Comparison of ENCODE assay signal across 8 mouse cellular contexts in genomic region chr7:27486102-27486769, GRCm38 (mm10). TPM values are rescaled to one million over a fixed set of nuclear protein-coding genes. Genes with fewer than 3 reads are reported as not detected.
A peak's percentile ranks its signal among the peaks of the same experiment; 100 is the strongest.
DNase-seq lines count a peak whose midpoint lies in the region; ATAC-seq and TF ChIP-seq lines count a peak whose summit lies in the region.

No protein-coding gene starts in this region.

- H3K27ac ChIP-seq in heart, embryonic 14.5 days (replicated peaks in 1 of 2; ENCODE audit: control insufficient read depth in 1 of 2, insufficient read depth in 1 of 2, low read depth in 2 of 2, low read length in 2 of 2): peak overlapping the region; percentile 96 to 98
- H3K27ac ChIP-seq in limb, embryonic 14.5 days (replicated peaks; ENCODE audit: low read depth, low read length): peak overlapping the region; percentile 61; the same call in 1 of the 2 replicates
- H3K27ac ChIP-seq in midbrain, embryonic 16.5 days (ENCODE audit: low read length): no peak overlapping the region; the same call in 1 of the 2 replicates

- no peaks in the 10 kb centered on the region for H3K9me3 ChIP-seq in heart, embryonic 14.5 days (ENCODE audit: control insufficient read depth, low read length)
- H3K9me3 ChIP-seq in limb, embryonic 14.5 days (ENCODE audit: control insufficient read depth, low read length): no peaks in the 10 kb centered on the region
- H3K9me3 ChIP-seq in midbrain, embryonic 16.5 days (replicated peaks; ENCODE audit: control insufficient read depth, low read length, poor library complexity, severe bottlenecking): no peaks in the 10 kb centered on the region

- no peak for TF ChIP-seq POLR2A in limb, embryonic 14.5 days (IDR thresholded peaks at IDR 0.05; ENCODE audit: borderline replicate concordance, extremely low read depth, insufficient read depth, insufficient read length)

- peaks cover 21 to 32% of the 10 kb centered on the region in 2 experiments for H3K4me1 ChIP-seq in heart, embryonic 14.5 days (ENCODE audit: control insufficient read depth in 2 of 2, insufficient read depth in 2 of 2, low read length in 2 of 2)
- peaks cover 25% of the 10 kb centered on the region for H3K4me1 ChIP-seq in limb, embryonic 14.5 days (ENCODE audit: control insufficient read depth, insufficient read depth, low read length)
- peaks cover 11% of the 10 kb centered on the region for H3K4me1 ChIP-seq in midbrain, embryonic 16.5 days (ENCODE audit: control insufficient read depth, insufficient read depth, low read length)

- intact Hi-C loops in gastrocnemius, postnatal 14 days (cut with DNase I; ENCODE audit: low total_unique reads): no loop called here

- H3K36me3 ChIP-seq in heart, embryonic 14.5 days (ENCODE audit: control insufficient read depth, insufficient read depth, low read length): peaks cover 16% of the 10 kb centered on the region
- peaks cover 11% of the 10 kb centered on the region for H3K36me3 ChIP-seq in limb, embryonic 14.5 days (ENCODE audit: control insufficient read depth, insufficient read depth, low read length)
- no peaks in the 10 kb centered on the region for H3K36me3 ChIP-seq in midbrain, embryonic 16.5 days (ENCODE audit: control insufficient read depth, insufficient read depth, low read length)

- no peaks in the 10 kb centered on the region for H3K27me3 ChIP-seq in heart, embryonic 14.5 days (ENCODE audit: control insufficient read depth, insufficient read depth, low read length)
- no peaks in the 10 kb centered on the region for H3K27me3 ChIP-seq in limb, embryonic 14.5 days (ENCODE audit: control insufficient read depth, insufficient read depth, low read length)
- no peaks in the 10 kb centered on the region for H3K27me3 ChIP-seq in midbrain, embryonic 16.5 days (ENCODE audit: control insufficient read depth, insufficient read depth, low read depth, low read length)

- peak overlapping the region; percentile 79 for H3K4me2 ChIP-seq in heart, embryonic 14.5 days (ENCODE audit: low read length)
- peak overlapping the region; percentile 88 for H3K4me2 ChIP-seq in limb, embryonic 14.5 days (replicated peaks; ENCODE audit: low read depth, low read length, severe bottlenecking)
- peak overlapping the region; percentile 52 for H3K4me2 ChIP-seq in midbrain, embryonic 16.5 days (ENCODE audit: low read length)

- peak; percentile 29 for DNase-seq in gastrocnemius, postnatal 14 days
- DNase-seq in gastrocnemius, postnatal 10 days: no peak
- DNase-seq in NIH3T3 (ENCODE audit: low read depth): peak; percentile 45
- peak; percentile 28 for DNase-seq in limb, embryonic 14.5 days (ENCODE audit: low spot score)
- DNase-seq in ovary, adult 18-20 months (ENCODE audit: low spot score): no peak
- DNase-seq in left cerebral cortex, adult 9 months (ENCODE audit: low spot score in 2 of 2): no peak

- peak overlapping the region; percentile 71 to 84 for H3K4me3 ChIP-seq in heart, embryonic 14.5 days (ENCODE audit: control insufficient read depth in 1 of 2, insufficient read depth in 1 of 2, low read depth in 1 of 2, low read length in 2 of 2)
- H3K4me3 ChIP-seq in limb, embryonic 14.5 days (replicated peaks; ENCODE audit: low read length): peak overlapping the region; percentile 83
- peak overlapping the region; percentile 62 for H3K4me3 ChIP-seq in midbrain, embryonic 16.5 days (ENCODE audit: low read depth, low read length)

- ATAC-seq in heart, embryonic 14.5 days (ENCODE audit: insufficient number of reproducible peaks, insufficient read depth, low FRiP score, low read depth): no peak
- peak; percentile 3; the same call in 1 of the 2 replicates for ATAC-seq in limb, embryonic 14.5 days (ENCODE audit: low FRiP score, low read depth)
- ATAC-seq in midbrain, embryonic 16.5 days: peak; percentile 38; the same call in 1 of the 2 replicates

- H3K9ac ChIP-seq in heart, embryonic 14.5 days (ENCODE audit: low read length): peak overlapping the region; percentile 70
- peak overlapping the region; percentile 45 for H3K9ac ChIP-seq in limb, embryonic 14.5 days (ENCODE audit: low read depth, low read length, severe bottlenecking)
- peak overlapping the region; percentile 76; the same call in 1 of the 2 replicates for H3K9ac ChIP-seq in midbrain, embryonic 16.5 days (ENCODE audit: low read depth, low read length)

- 2% methylated on average over 13 of the region's 13 CpGs for WGBS in heart, embryonic 14.5 days
- 1% methylated on average over 13 of the region's 13 CpGs for WGBS in limb, embryonic 14.5 days
- WGBS in midbrain, embryonic 16.5 days: 3% methylated on average over 13 of the region's 13 CpGs

RNA-seq across cellular contexts. Expression of gene Sertad1, which starts 0.5 kb away (rescaled TPM):
- total RNA-seq in gastrocnemius, postnatal 14 days (2021): 10 to 100 TPM in 1 of 2 experiments, 1 to 10 TPM in 1; 8.7 to 10.1 TPM
- 10 to 100 TPM; 10.6 to 14.4 TPM for total RNA-seq in gastrocnemius, postnatal 10 days (2021)
- polyA plus RNA-seq in heart, embryonic 14.5 days (2014; fragmentation: Nextera tagmentation; extraction: Ambion mirVana): 34.5 and 34.8 TPM in 2 replicates
- polyA plus RNA-seq in limb, embryonic 14.5 days (2012; rRNA removed): 23.3 and 28.0 TPM in 2 replicates
- 34.2 and 39.4 TPM in 2 replicates for polyA plus RNA-seq in limb, embryonic 14.5 days (2014; fragmentation: Nextera tagmentation; extraction: Ambion mirVana)
- 7.0 and 9.2 TPM in 2 replicates for polyA plus RNA-seq in midbrain, embryonic 16.5 days (2015; fragmentation: Nextera tagmentation; extraction: Ambion mirVana)

RNA-seq across cellular contexts. Expression of gene Sertad3, which starts 12.7 kb away (rescaled TPM):
- total RNA-seq in gastrocnemius, postnatal 14 days (2021): 10 to 100 TPM in 1 of 2 experiments, 1 to 10 TPM in 1; 9.0 to 10.0 TPM
- total RNA-seq in gastrocnemius, postnatal 10 days (2021): 10 to 100 TPM in 1 of 2 experiments, 1 to 10 TPM in 1; 9.0 to 13.0 TPM
- 15.7 and 19.4 TPM in 2 replicates for polyA plus RNA-seq in heart, embryonic 14.5 days (2014; fragmentation: Nextera tagmentation; extraction: Ambion mirVana)
- 31.3 and 32.1 TPM in 2 replicates for polyA plus RNA-seq in limb, embryonic 14.5 days (2012; rRNA removed)
- polyA plus RNA-seq in limb, embryonic 14.5 days (2014; fragmentation: Nextera tagmentation; extraction: Ambion mirVana): 31.5 and 32.4 TPM in 2 replicates
- 7.1 and 8.4 TPM in 2 replicates for polyA plus RNA-seq in midbrain, embryonic 16.5 days (2015; fragmentation: Nextera tagmentation; extraction: Ambion mirVana)

RNA-seq across cellular contexts. Expression of gene Prx, which starts 12.9 kb away (rescaled TPM):
- 10 to 100 TPM; 11.2 to 48.8 TPM for total RNA-seq in gastrocnemius, postnatal 14 days (2021)
- total RNA-seq in gastrocnemius, postnatal 10 days (2021): 10 to 100 TPM; 34.6 to 48.7 TPM
- polyA plus RNA-seq in heart, embryonic 14.5 days (2014; fragmentation: Nextera tagmentation; extraction: Ambion mirVana): 0.58 and 0.59 TPM in 2 replicates
- polyA plus RNA-seq in limb, embryonic 14.5 days (2012; rRNA removed): 6.3 and 6.6 TPM in 2 replicates
- polyA plus RNA-seq in limb, embryonic 14.5 days (2014; fragmentation: Nextera tagmentation; extraction: Ambion mirVana): 2.1 and 2.5 TPM in 2 replicates
- 1.5 TPM in 2 replicates for polyA plus RNA-seq in midbrain, embryonic 16.5 days (2015; fragmentation: Nextera tagmentation; extraction: Ambion mirVana)

RNA-seq across cellular contexts. Expression of gene Hipk4, which starts 36.8 kb away (rescaled TPM):
- total RNA-seq in gastrocnemius, postnatal 14 days (2021): under 1 TPM; 0.16 to 0.22 TPM
- total RNA-seq in gastrocnemius, postnatal 10 days (2021): under 1 TPM; 0.42 to 0.84 TPM
- 0.24 and 0.26 TPM in 2 replicates for polyA plus RNA-seq in heart, embryonic 14.5 days (2014; fragmentation: Nextera tagmentation; extraction: Ambion mirVana)
- 4.3 and 5.4 TPM in 2 replicates for polyA plus RNA-seq in limb, embryonic 14.5 days (2012; rRNA removed)
- 0.95 and 1.2 TPM in 2 replicates for polyA plus RNA-seq in limb, embryonic 14.5 days (2014; fragmentation: Nextera tagmentation; extraction: Ambion mirVana)
- 0.86 and 0.88 TPM in 2 replicates for polyA plus RNA-seq in midbrain, embryonic 16.5 days (2015; fragmentation: Nextera tagmentation; extraction: Ambion mirVana)

RNA-seq across cellular contexts. Expression of gene Blvrb, which starts 38.5 kb away (rescaled TPM):
- 10 to 100 TPM; 11.8 to 15.9 TPM for total RNA-seq in gastrocnemius, postnatal 14 days (2021)
- 10 to 100 TPM; 20.5 to 25.0 TPM for total RNA-seq in gastrocnemius, postnatal 10 days (2021)
- polyA plus RNA-seq in heart, embryonic 14.5 days (2014; fragmentation: Nextera tagmentation; extraction: Ambion mirVana): 49.7 and 57.9 TPM in 2 replicates
- polyA plus RNA-seq in limb, embryonic 14.5 days (2012; rRNA removed): 44.8 and 49.5 TPM in 2 replicates
- polyA plus RNA-seq in limb, embryonic 14.5 days (2014; fragmentation: Nextera tagmentation; extraction: Ambion mirVana): 60.8 and 61.2 TPM in 2 replicates
- 13.2 and 15.1 TPM in 2 replicates for polyA plus RNA-seq in midbrain, embryonic 16.5 days (2015; fragmentation: Nextera tagmentation; extraction: Ambion mirVana)

Comparison
In these comparisons a context has a peak if more than half of its experiments do, and no peak if none do; other contexts are left out.
1. DNase-seq: peak in gastrocnemius, postnatal 14 days (single experiment), NIH3T3 (single experiment) and limb, embryonic 14.5 days (single experiment); none in gastrocnemius, postnatal 10 days (single experiment), ovary, adult 18-20 months (single experiment) and left cerebral cortex, adult 9 months (0 of 2).
2. Peak in every context shown above with its lines, with median percentiles within 50 percentile points of each other: H3K4me2 ChIP-seq, H3K4me3 ChIP-seq and H3K9ac ChIP-seq.